Mouse (Mus musculus) hindlimb bud, embryonic 11.5 days (tissue): ENCODE measurements around the gene Capn9.

ENCODE experiments used
- DNase-seq: peaks from one replicate; pipeline ENCODE4 v3.0.0-alpha.2; 2012; ENCODE audit warnings: low read depth, low spot score; ENCODE audit errors: extremely low spot score

Gene Capn9

GRCm38 (mm10) chr8:124575811-124576210, at the start of gene Capn9:
Gene Capn9 (plus strand): TSS chr8:124576111.
- DNase-seq = no peak

- no peak for DNase-seq
These were observed 49.6 kb upstream of the Capn9 start for GRCm38 (mm10) chr8:124526261-124526660.

- DNase-seq = no peak
These were observed 45.8 kb upstream of the Capn9 start for GRCm38 (mm10) chr8:124530076-124530475.

- no peak for DNase-seq
These were observed 45.4 kb upstream of the Capn9 start for GRCm38 (mm10) chr8:124530556-124530955.

- DNase-seq = no peak
These were observed 44.9 kb upstream of the Capn9 start for GRCm38 (mm10) chr8:124530996-124531395.

GRCm38 (mm10) chr8:124532626-124533025, 43.3 kb upstream of the Capn9 start:
- no peak for DNase-seq

GRCm38 (mm10) chr8:124535451-124535850, 40.5 kb upstream of the Capn9 start:
- no peak for DNase-seq

- DNase-seq = no peak
These were observed 35.0 kb upstream of the Capn9 start for GRCm38 (mm10) chr8:124540906-124541305.

GRCm38 (mm10) chr8:124542001-124542400, 33.9 kb upstream of the Capn9 start:
- DNase-seq = no peak

GRCm38 (mm10) chr8:124543272-124543671, 32.6 kb upstream of the Capn9 start:
- no peak for DNase-seq

- no peak for DNase-seq
These were observed 29.5 kb upstream of the Capn9 start for GRCm38 (mm10) chr8:124546371-124546770.

- no peak for DNase-seq
These were observed 29.1 kb upstream of the Capn9 start for GRCm38 (mm10) chr8:124546815-124547214.

GRCm38 (mm10) chr8:124547269-124547668, 28.6 kb upstream of the Capn9 start:
- no peak for DNase-seq

GRCm38 (mm10) chr8:124548187-124548586, 27.7 kb upstream of the Capn9 start:
- no peak for DNase-seq

GRCm38 (mm10) chr8:124551011-124551661, 24.8 kb upstream of the Capn9 start:
- DNase-seq = no peak

GRCm38 (mm10) chr8:124555113-124555750, 20.7 kb upstream of the Capn9 start:
- DNase-seq = no peak

- DNase-seq = no peak
These were observed 19.7 kb upstream of the Capn9 start for GRCm38 (mm10) chr8:124556164-124556563.

GRCm38 (mm10) chr8:124556658-124557057, 19.3 kb upstream of the Capn9 start:
- DNase-seq = no peak

GRCm38 (mm10) chr8:124557476-124557875, 18.4 kb upstream of the Capn9 start:
- no peak for DNase-seq

GRCm38 (mm10) chr8:124567126-124567525, 8.8 kb upstream of the Capn9 start:
- DNase-seq = no peak

- no peak for DNase-seq
These were observed 8.3 kb upstream of the Capn9 start for GRCm38 (mm10) chr8:124567584-124567983.

- no peak for DNase-seq
These were observed 6.8 kb upstream of the Capn9 start for GRCm38 (mm10) chr8:124569100-124569499.

- no peak for DNase-seq
These were observed 6.3 kb upstream of the Capn9 start, which contains the start of gene Agt for GRCm38 (mm10) chr8:124569593-124569992. Gene Agt (minus strand): TSS chr8:124569706.
